Mouse (Mus musculus) layer of hippocampus, postnatal 36 days (tissue): Measurements from ENCODE around the gene Podxl2. TPM values are rescaled to one million over a fixed set of nuclear protein-coding genes. Genes with fewer than 3 reads are reported as not detected.
A peak's percentile ranks its signal among the peaks of the same experiment; 100 is the strongest.

Experiments
- DNase-seq, 2 experiments: peaks; one replicate each; pipeline ENCODE4 v3.0.0; 2022
- total RNA-seq, 2 experiments: library from RNA; stranded (reverse); gene quantifications; 2 replicates each; pipeline ENCODE4 v1.2.3; 2021

Gene Podxl2
- total RNA-seq, result 100 to 1,000 TPM; 159 to 169 TPM

- DNase-seq, result peak; percentile 72 to 80
Measured at GRCm38 (mm10) chr6:88874868-88875508, at the start of gene Podxl2. TSS of gene Podxl2 (minus strand) at chr6:88875044.

- no peak for DNase-seq
Measured at GRCm38 (mm10) chr6:88918802-88919201, 44.0 kb upstream of the Podxl2 start.

GRCm38 (mm10) chr6:88916153-88916552 lies 41.3 kb upstream of the Podxl2 start:
- no peak for DNase-seq

- DNase-seq, result peak in 1 of 2 experiments; percentile 59
Measured at GRCm38 (mm10) chr6:88915510-88915909, 40.7 kb upstream of the Podxl2 start.

- no peak for DNase-seq
Measured at GRCm38 (mm10) chr6:88914799-88915198, 40.0 kb upstream of the Podxl2 start.

- DNase-seq, result no peak
Measured at GRCm38 (mm10) chr6:88913440-88913839, 38.6 kb upstream of the Podxl2 start.

- DNase-seq, result no peak
Measured at GRCm38 (mm10) chr6:88913022-88913421, 38.2 kb upstream of the Podxl2 start.

GRCm38 (mm10) chr6:88909151-88909550 lies 34.3 kb upstream of the Podxl2 start:
- no peak for DNase-seq

GRCm38 (mm10) chr6:88906369-88907108 lies 31.7 kb upstream of the Podxl2 start:
- DNase-seq, result peak; percentile 49 to 53

- DNase-seq, result no peak
Measured at GRCm38 (mm10) chr6:88905042-88905441, 30.2 kb upstream of the Podxl2 start.

- DNase-seq, result no peak
Measured at GRCm38 (mm10) chr6:88904456-88904974, 29.7 kb upstream of the Podxl2 start.

GRCm38 (mm10) chr6:88903708-88904107 lies 28.9 kb upstream of the Podxl2 start:
- DNase-seq, result no peak

GRCm38 (mm10) chr6:88901947-88902820 lies 27.3 kb upstream of the Podxl2 start, which contains the start of gene Tpra1:
TSS of gene Tpra1 (plus strand) at chr6:88902251.
- DNase-seq, result peak; percentile 91 to 92

- no peak for DNase-seq
Measured at GRCm38 (mm10) chr6:88901471-88901870, 26.6 kb upstream of the Podxl2 start.

- DNase-seq, result no peak
Measured at GRCm38 (mm10) chr6:88899628-88900027, 24.8 kb upstream of the Podxl2 start.

- DNase-seq, result no peak
Measured at GRCm38 (mm10) chr6:88899086-88899485, 24.2 kb upstream of the Podxl2 start.

GRCm38 (mm10) chr6:88898534-88899048 lies 23.7 kb upstream of the Podxl2 start, which contains the start of gene Mcm2:
TSS of gene Mcm2 (minus strand) at chr6:88898780.
- DNase-seq, result peak; percentile 90

GRCm38 (mm10) chr6:88897246-88897645 lies 22.4 kb upstream of the Podxl2 start:
- no peak for DNase-seq

- no peak for DNase-seq
Measured at GRCm38 (mm10) chr6:88895943-88896342, 21.1 kb upstream of the Podxl2 start.

- peak in 1 of 2 experiments; percentile 46 for DNase-seq
Measured at GRCm38 (mm10) chr6:88893559-88893958, 18.7 kb upstream of the Podxl2 start.

GRCm38 (mm10) chr6:88890832-88891231 lies 16.0 kb upstream of the Podxl2 start:
- DNase-seq, result no peak

GRCm38 (mm10) chr6:88889410-88890042 lies 14.7 kb upstream of the Podxl2 start:
- no peak for DNase-seq
